ENCODE assay signal across 13 mouse cellular contexts in genomic region chr3:101410745-101411144, GRCm38 (mm10). TPM values are rescaled to one million over a fixed set of nuclear protein-coding genes. Genes with fewer than 3 reads are reported as not detected.
DNase-seq lines count a peak whose midpoint lies in the region; ATAC-seq and TF ChIP-seq lines count a peak whose summit lies in the region.
"Had no signal": no experiment of that assay in that cellular context is flagged by ENCODE, and none has a peak within 500 bp of the region (broad histone marks: within the 10 kb centered on the region; RNA-seq: fewer than 3 reads in every experiment).

No protein-coding gene starts in this region.

- no peak for TF ChIP-seq CTCF in lung, adult 2 months (IDR thresholded peaks at IDR 0.05; ENCODE audit: insufficient read depth, low read length)

- no peak for ATAC-seq in heart, embryonic 14.5 days (ENCODE audit: insufficient number of reproducible peaks, insufficient read depth, low FRiP score, low read depth)
- no peak for ATAC-seq in heart, embryonic 11.5 days (replicated peaks; ENCODE audit: insufficient number of reproducible peaks, low FRiP score, low TSS enrichment)
- ATAC-seq in lung, embryonic 16.5 days (ENCODE audit: low read depth): 0 out of 2 replicates have a peak, but pooled peaks have one; percentile 7
- ATAC-seq in embryonic facial prominence, embryonic 12.5 days (ENCODE audit: insufficient number of reproducible peaks, insufficient read depth, low FRiP score, low TSS enrichment): no peak
- peak; percentile 43; the same call in 1 of the 2 replicates for ATAC-seq in stomach, embryonic 14.5 days (ENCODE audit: insufficient number of reproducible peaks, insufficient read depth, low FRiP score, low read depth)

- no peak for TF ChIP-seq POLR2A in lung, adult 2 months (IDR thresholded peaks at IDR 0.05; ENCODE audit: borderline replicate concordance, extremely low read depth, low read depth, low read length)

- no peaks in the 10 kb centered on the region for H3K36me3 ChIP-seq in heart, embryonic 14.5 days (ENCODE audit: control insufficient read depth, insufficient read depth, low read length)
- no peaks in the 10 kb centered on the region for H3K36me3 ChIP-seq in heart, embryonic 11.5 days (ENCODE audit: control insufficient read depth, insufficient read depth, low read length)
- no peaks in the 10 kb centered on the region for H3K36me3 ChIP-seq in lung, embryonic 16.5 days (ENCODE audit: control insufficient read depth, insufficient read depth, low read length)
- H3K36me3 ChIP-seq in embryonic facial prominence, embryonic 12.5 days: no peaks in the 10 kb centered on the region
- H3K36me3 ChIP-seq in stomach, embryonic 14.5 days (ENCODE audit: control insufficient read depth, insufficient read depth, low read length): no peaks in the 10 kb centered on the region
- H3K36me3 ChIP-seq: neural tube, embryonic 13.5 days had no signal

- 32% methylated on average over 3 of the region's 3 CpGs for WGBS in heart, embryonic 14.5 days
- 30% methylated on average over 3 of the region's 3 CpGs for WGBS in heart, embryonic 11.5 days (ENCODE audit: insufficient replicate concordance)
- 51% methylated on average over 3 of the region's 3 CpGs for WGBS in lung, embryonic 16.5 days
- 69% methylated on average over 3 of the region's 3 CpGs for WGBS in lung, adult 2 months
- WGBS in embryonic facial prominence, embryonic 12.5 days: 31% methylated on average over 3 of the region's 3 CpGs
- 61% methylated on average over 3 of the region's 3 CpGs for WGBS in stomach, embryonic 14.5 days

- no peaks in the 10 kb centered on the region for H3K27me3 ChIP-seq in heart, embryonic 14.5 days (ENCODE audit: control insufficient read depth, insufficient read depth, low read length)
- H3K27me3 ChIP-seq in heart, embryonic 11.5 days (ENCODE audit: control insufficient read depth, insufficient read depth, low read length): no peaks in the 10 kb centered on the region
- no peaks in the 10 kb centered on the region for H3K27me3 ChIP-seq in lung, embryonic 16.5 days (ENCODE audit: control insufficient read depth, insufficient read depth, low read depth, low read length)
- H3K27me3 ChIP-seq in embryonic facial prominence, embryonic 12.5 days: no peaks in the 10 kb centered on the region
- no peaks in the 10 kb centered on the region for H3K27me3 ChIP-seq in stomach, embryonic 14.5 days (ENCODE audit: control insufficient read depth, insufficient read depth, low read length)
- H3K27me3 ChIP-seq: neural tube, embryonic 13.5 days had no signal

- no peaks in the 10 kb centered on the region for H3K9me3 ChIP-seq in heart, embryonic 14.5 days (ENCODE audit: control insufficient read depth, low read length)
- H3K9me3 ChIP-seq in heart, embryonic 11.5 days (replicated peaks; ENCODE audit: control insufficient read depth, low read length): no peaks in the 10 kb centered on the region
- no peaks in the 10 kb centered on the region for H3K9me3 ChIP-seq in lung, embryonic 16.5 days (ENCODE audit: control insufficient read depth, low read length)
- H3K9me3 ChIP-seq in embryonic facial prominence, embryonic 12.5 days: no peaks in the 10 kb centered on the region
- H3K9me3 ChIP-seq in stomach, embryonic 14.5 days (ENCODE audit: control insufficient read depth, low read depth, low read length): no peaks in the 10 kb centered on the region
- H3K9me3 ChIP-seq: neural tube, embryonic 13.5 days had no signal

- no peak for DNase-seq in lung, adult 2 months
- no peak for DNase-seq in ovary, postnatal 36 days (ENCODE audit: low spot score)
- DNase-seq: gastrocnemius, postnatal 25 days; kidney, adult 11 months; lung, postnatal 10 days; right cerebral cortex, adult 18-20 months had no signal

- H3K4me3 ChIP-seq in heart, embryonic 14.5 days (ENCODE audit: control insufficient read depth in 1 of 2, insufficient read depth in 1 of 2, low read depth in 1 of 2, low read length in 2 of 2): no peak overlapping the region
- H3K4me3 ChIP-seq in heart, embryonic 11.5 days (ENCODE audit: low read depth, low read length): no peak overlapping the region
- H3K4me3 ChIP-seq in lung, embryonic 16.5 days (ENCODE audit: low read length): no peak overlapping the region
- no peak overlapping the region for H3K4me3 ChIP-seq in lung, adult 2 months (replicated peaks; ENCODE audit: extremely low read depth, low read depth, low read length)
- H3K4me3 ChIP-seq in embryonic facial prominence, embryonic 12.5 days: no peak overlapping the region
- no peak overlapping the region for H3K4me3 ChIP-seq in stomach, embryonic 14.5 days (ENCODE audit: low read depth, low read length)
- H3K4me3 ChIP-seq: left cerebral cortex, adult 2 months; neural tube, embryonic 13.5 days had no signal

- peaks cover 58 to 82% of the 10 kb centered on the region in 2 experiments for H3K4me1 ChIP-seq in heart, embryonic 14.5 days (ENCODE audit: control insufficient read depth in 2 of 2, insufficient read depth in 2 of 2, low read length in 2 of 2)
- H3K4me1 ChIP-seq in heart, embryonic 11.5 days (ENCODE audit: control insufficient read depth, insufficient read depth, low read length): peaks cover 70% of the 10 kb centered on the region
- peaks cover 53% of the 10 kb centered on the region for H3K4me1 ChIP-seq in lung, embryonic 16.5 days (replicated peaks; ENCODE audit: control insufficient read depth, insufficient read depth, low read length)
- H3K4me1 ChIP-seq in lung, adult 2 months (ENCODE audit: control insufficient read depth, insufficient read depth, low read length): no peaks in the 10 kb centered on the region; the same call in 1 of the 2 replicates
- H3K4me1 ChIP-seq in embryonic facial prominence, embryonic 12.5 days: peaks cover 72% of the 10 kb centered on the region
- H3K4me1 ChIP-seq in stomach, embryonic 14.5 days (ENCODE audit: control insufficient read depth, insufficient read depth, low read length): peaks cover 53% of the 10 kb centered on the region

- 0 out of 2 replicates have a peak overlapping the region, but pooled peaks have one; percentile 0 for H3K4me2 ChIP-seq in heart, embryonic 14.5 days (ENCODE audit: low read length)
- H3K4me2 ChIP-seq in heart, embryonic 11.5 days: no peak overlapping the region
- H3K4me2 ChIP-seq in lung, embryonic 16.5 days (ENCODE audit: low read depth, low read length): no peak overlapping the region
- H3K4me2 ChIP-seq in embryonic facial prominence, embryonic 12.5 days (replicated peaks): no peak overlapping the region
- H3K4me2 ChIP-seq in stomach, embryonic 14.5 days (replicated peaks; ENCODE audit: low read depth, low read length): no peak overlapping the region
- H3K4me2 ChIP-seq: neural tube, embryonic 13.5 days had no signal

- H3K9ac ChIP-seq in heart, embryonic 14.5 days (ENCODE audit: low read length): no peak overlapping the region
- H3K9ac ChIP-seq in heart, embryonic 11.5 days (ENCODE audit: low read depth, low read length): no peak overlapping the region
- no peak overlapping the region for H3K9ac ChIP-seq in lung, embryonic 16.5 days (ENCODE audit: low read length)
- peak overlapping the region; percentile 10; the same call in 1 of the 2 replicates for H3K9ac ChIP-seq in embryonic facial prominence, embryonic 12.5 days
- H3K9ac ChIP-seq in stomach, embryonic 14.5 days (replicated peaks; ENCODE audit: low read depth, low read length): no peak overlapping the region

- peak overlapping the region in 1 of 2 experiments; percentile 60; a peak in 3 of 4 replicates for H3K27ac ChIP-seq in heart, embryonic 14.5 days (replicated peaks in 1 of 2; ENCODE audit: control insufficient read depth in 1 of 2, insufficient read depth in 1 of 2, low read depth in 2 of 2, low read length in 2 of 2)
- H3K27ac ChIP-seq in heart, embryonic 11.5 days (ENCODE audit: low read depth, low read length): no peak overlapping the region
- peak overlapping the region; percentile 23; the same call in 1 of the 2 replicates for H3K27ac ChIP-seq in lung, embryonic 16.5 days (ENCODE audit: low read length)
- no peak overlapping the region for H3K27ac ChIP-seq in embryonic facial prominence, embryonic 12.5 days
- H3K27ac ChIP-seq in stomach, embryonic 14.5 days (ENCODE audit: low read length): no peak overlapping the region
- H3K27ac ChIP-seq: left cerebral cortex, adult 2 months; neural tube, embryonic 13.5 days had no signal

RNA-seq across cellular contexts. Expression of gene Igsf3, which starts 33.9 kb away (rescaled TPM):
- 25.5 and 28.1 TPM in 2 replicates for polyA plus RNA-seq in heart, embryonic 14.5 days (2014; fragmentation: Nextera tagmentation; extraction: Ambion mirVana)
- polyA plus RNA-seq in heart, embryonic 11.5 days (2014; fragmentation: Nextera tagmentation; extraction: Ambion mirVana): 28.1 and 31.3 TPM in 2 replicates
- 40.5 and 40.6 TPM in 2 replicates for polyA plus RNA-seq in lung, embryonic 16.5 days (2015; fragmentation: Nextera tagmentation; extraction: Ambion mirVana)
- polyA plus RNA-seq in lung, adult 2 months (2012; rRNA removed): 7.3 and 8.0 TPM in 2 replicates
- polyA plus RNA-seq in embryonic facial prominence, embryonic 12.5 days (2016; fragmentation: Nextera tagmentation; extraction: Ambion mirVana): 92.3 and 93.3 TPM in 2 replicates
- 30.0 and 30.7 TPM in 2 replicates for polyA plus RNA-seq in stomach, embryonic 14.5 days (2014; fragmentation: Nextera tagmentation; extraction: Ambion mirVana)

Comparison
In these comparisons a context has a peak if more than half of its experiments do, and no peak if none do; other contexts are left out.
1. ATAC-seq: peak in lung, embryonic 16.5 days (single experiment) and stomach, embryonic 14.5 days (single experiment); none in heart, embryonic 14.5 days (single experiment), heart, embryonic 11.5 days (single experiment) and embryonic facial prominence, embryonic 12.5 days (single experiment).